Mouse (Mus musculus) stomach, postnatal 0 days (tissue): ENCODE data around the gene Fcho2.

Experiments
- CTCF ChIP-seq: IDR thresholded peaks from 2 replicates; pipeline ENCODE4 v1.5.1; 2016; ENCODE audit warnings: antibody characterized with exemption, low read depth, mild to moderate bottlenecking, moderate library complexity
- EP300 ChIP-seq: optimal IDR thresholded peaks from 2 replicates; pipeline ENCODE3; 2016; ENCODE audit warnings: antibody characterized with exemption

DNA sequence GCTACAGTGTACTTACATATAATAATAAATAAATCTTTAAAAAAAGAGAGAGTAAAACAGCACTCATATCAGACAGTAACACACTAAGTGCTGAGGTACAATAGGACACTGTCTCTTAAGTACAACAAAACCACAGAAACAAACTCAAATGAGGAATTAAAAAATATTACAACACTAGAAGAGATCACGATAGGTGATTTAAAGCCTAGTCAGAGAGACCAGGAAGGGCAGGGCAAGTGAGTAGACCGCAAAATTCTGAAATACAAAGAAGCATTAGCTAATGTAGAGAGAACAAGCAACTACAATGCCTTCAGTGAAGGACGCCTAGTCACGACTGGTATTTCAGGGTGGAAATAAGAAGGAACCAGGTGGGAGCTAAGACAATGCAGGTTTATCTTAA is 11.6 kb downstream of the Fcho2 start:
- TF ChIP-seq CTCF = no peak
- no peak for TF ChIP-seq EP300
